Mouse (Mus musculus): ENCODE data around the gene 2310050C09Rik.

The 2310050C09Rik gene

DNA sequence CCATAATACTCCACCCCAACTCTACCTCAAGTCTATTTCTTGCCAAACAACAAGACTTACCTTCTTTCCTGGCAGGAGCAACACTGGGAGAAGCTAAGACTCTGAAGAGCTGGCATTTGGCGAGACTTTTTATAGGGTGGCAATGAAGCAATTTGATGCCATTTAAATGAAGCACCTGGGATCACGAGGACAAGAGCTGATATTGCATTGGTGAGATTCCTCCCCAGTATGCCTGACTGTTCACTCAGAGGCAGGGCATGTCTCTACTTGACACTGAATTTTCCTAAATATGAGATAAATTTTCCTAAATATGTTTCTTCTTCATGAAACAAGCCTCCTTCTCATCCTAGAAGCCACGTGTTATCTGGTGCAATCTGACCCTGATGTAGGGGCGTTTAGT lies at the start of gene 2310050C09Rik:
Gene 2310050C09Rik (minus strand): TSS at position 101 of the 400 bp plus-strand sequence.
- DNase-seq (ENCODE audit: low spot score in 2 of 2) = no peak

DNA sequence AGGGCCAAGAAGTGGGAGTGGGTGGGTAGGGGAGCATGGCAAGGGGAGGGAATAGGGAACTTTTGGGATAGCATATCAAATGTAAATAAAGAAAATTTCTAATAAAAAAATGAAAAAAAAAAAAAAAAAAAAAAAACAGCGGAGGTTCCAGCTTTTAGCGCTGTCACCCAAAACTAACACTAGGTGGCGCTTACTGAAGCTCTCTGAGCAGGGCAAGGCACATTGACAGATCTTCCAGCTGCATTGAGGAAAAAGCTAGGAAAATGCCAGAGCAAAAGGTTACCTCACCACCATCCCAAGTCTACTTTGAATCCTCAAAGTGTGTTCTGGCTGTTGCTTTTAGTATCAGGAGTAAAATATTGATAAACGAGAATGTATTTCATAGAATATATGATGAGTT lies 37.6 kb upstream of the 2310050C09Rik start:
- no peak for DNase-seq (ENCODE audit: low spot score in 2 of 2)

GRCm38 (mm10) chr3:92905182-92905581 lies 35.2 kb upstream of the 2310050C09Rik start:
- DNase-seq (ENCODE audit: low spot score in 2 of 2) = no peak

- no peak for DNase-seq (ENCODE audit: low spot score in 2 of 2)
These were observed 33.6 kb upstream of the 2310050C09Rik start for GRCm38 (mm10) chr3:92903640-92904039.

DNA sequence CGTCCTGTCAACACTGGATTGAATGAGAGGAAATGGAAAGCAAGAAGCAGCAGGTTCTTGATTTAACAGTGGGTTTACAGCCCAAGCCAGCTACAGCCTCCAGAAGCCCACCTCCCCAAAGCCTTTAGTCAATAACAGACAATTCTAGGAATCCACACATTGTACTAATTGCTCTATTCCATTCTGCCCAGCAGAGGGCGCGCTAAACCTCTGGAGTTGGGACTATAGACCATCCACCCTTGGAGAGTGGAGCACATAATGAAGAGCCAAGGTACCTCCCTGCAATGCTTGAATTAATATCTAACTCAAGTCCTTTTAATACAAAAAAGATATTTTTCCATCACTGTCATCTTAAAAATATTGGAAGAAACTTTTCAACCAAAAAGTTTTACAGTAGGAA lies 33.0 kb upstream of the 2310050C09Rik start:
- no peak for DNase-seq (ENCODE audit: low spot score in 2 of 2)

- no peak for DNase-seq (ENCODE audit: low spot score in 2 of 2)
These were observed 24.5 kb upstream of the 2310050C09Rik start for GRCm38 (mm10) chr3:92894489-92894888.

GRCm38 (mm10) chr3:92894063-92894462 lies 24.0 kb upstream of the 2310050C09Rik start:
- DNase-seq (ENCODE audit: low spot score in 2 of 2) = no peak

GRCm38 (mm10) chr3:92874180-92874579 lies 4.2 kb upstream of the 2310050C09Rik start:
- DNase-seq (ENCODE audit: low spot score in 2 of 2) = no peak

- no peak for DNase-seq (ENCODE audit: low spot score in 2 of 2)
These were observed 18.8 kb downstream of the 2310050C09Rik start, which contains the start of gene Lce1l for GRCm38 (mm10) chr3:92851186-92851585. Gene Lce1l, minus strand, starts transcription at chr3:92851286.

GRCm38 (mm10) chr3:92827108-92827507 lies 42.9 kb downstream of the 2310050C09Rik start, which contains the start of gene Kprp:
Gene Kprp, minus strand, starts transcription at chr3:92827247.
- DNase-seq (ENCODE audit: low spot score in 2 of 2) = no peak

DNA sequence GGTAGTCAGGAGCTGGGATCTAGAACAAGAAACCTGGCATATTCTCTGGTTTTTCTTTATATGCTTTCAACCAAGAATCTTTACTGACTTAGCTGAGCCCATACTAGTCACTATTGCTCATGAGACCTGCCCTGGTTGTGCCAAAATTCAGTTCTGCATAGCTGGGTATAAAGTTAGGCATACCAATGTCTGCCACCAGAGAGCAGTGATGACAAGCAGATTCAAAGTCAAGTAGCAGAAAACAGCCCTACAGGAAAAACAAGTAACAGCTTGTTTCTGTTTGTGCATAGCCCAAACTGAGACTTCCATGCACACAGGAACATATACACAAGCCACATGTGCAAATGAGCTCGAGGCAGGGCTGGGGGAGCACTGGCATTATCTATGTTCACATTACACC lies 44.2 kb downstream of the 2310050C09Rik start:
- DNase-seq (ENCODE audit: low spot score in 2 of 2) = no peak
